Mouse (Mus musculus): Measurements from ENCODE around the gene Tram2. TPM values are rescaled to one million over a fixed set of nuclear protein-coding genes. Genes with fewer than 3 reads are reported as not detected.

The Tram2 gene
- polyA plus RNA-seq, 1 experiment from 2014 or later = 10.6 TPM

- Histone ChIP-seq H3K4me2 (replicated peaks; ENCODE audit: low read depth, low read length) (no peak overlapping the region), H3K36me3 (ENCODE audit: control insufficient read depth, insufficient read depth, low read length) (no peaks in the 10 kb centered on the region), H3K27me3 (ENCODE audit: control insufficient read depth, insufficient read depth, low read length) (no peaks in the 10 kb centered on the region), H3K9me3 (ENCODE audit: control insufficient read depth, low read depth, low read length) (no peaks in the 10 kb centered on the region), H3K4me3 (ENCODE audit: low read depth, low read length) (no peak overlapping the region), H3K4me1 (ENCODE audit: control insufficient read depth, insufficient read depth, low read length) (no peaks in the 10 kb centered on the region), H3K27ac (ENCODE audit: low read length) (no peak overlapping the region), H3K9ac (replicated peaks; ENCODE audit: low read depth, low read length) (no peak overlapping the region)
- ATAC-seq (ENCODE audit: insufficient number of reproducible peaks, insufficient read depth, low FRiP score, low read depth) = no peak
- WGBS = 82% methylated on average over 5 of the region's 5 CpGs
Observed at GRCm38 (mm10) chr1:21025203-21025602, 53.8 kb downstream of the Tram2 start.

- WGBS = 88% methylated on average over 3 of the region's 3 CpGs
- no peak overlapping the region for H3K4me2 ChIP-seq (replicated peaks; ENCODE audit: low read depth, low read length)
- no peak overlapping the region for H3K27ac ChIP-seq (ENCODE audit: low read length)
- no peak overlapping the region for H3K4me3 ChIP-seq (ENCODE audit: low read depth, low read length)
- H3K36me3 ChIP-seq (ENCODE audit: control insufficient read depth, insufficient read depth, low read length) = no peaks in the 10 kb centered on the region
- H3K9ac ChIP-seq (replicated peaks; ENCODE audit: low read depth, low read length) = no peak overlapping the region
- no peak for ATAC-seq (ENCODE audit: insufficient number of reproducible peaks, insufficient read depth, low FRiP score, low read depth)
- H3K4me1 ChIP-seq (ENCODE audit: control insufficient read depth, insufficient read depth, low read length) = no peaks in the 10 kb centered on the region
- H3K27me3 ChIP-seq (ENCODE audit: control insufficient read depth, insufficient read depth, low read length) = no peaks in the 10 kb centered on the region
- no peaks in the 10 kb centered on the region for H3K9me3 ChIP-seq (ENCODE audit: control insufficient read depth, low read depth, low read length)
Observed at GRCm38 (mm10) chr1:21023101-21023500, 55.9 kb downstream of the Tram2 start.

- Histone ChIP-seq H3K27me3 (ENCODE audit: control insufficient read depth, insufficient read depth, low read length) (no peaks in the 10 kb centered on the region), H3K9ac (replicated peaks; ENCODE audit: low read depth, low read length) (no peak overlapping the region), H3K36me3 (ENCODE audit: control insufficient read depth, insufficient read depth, low read length) (peaks cover 6% of the 10 kb centered on the region; the same call in 1 of the 2 replicates), H3K4me3 (ENCODE audit: low read depth, low read length) (no peak overlapping the region), H3K27ac (ENCODE audit: low read length) (peak overlapping the region; percentile 10; the same call in 1 of the 2 replicates), H3K4me1 (ENCODE audit: control insufficient read depth, insufficient read depth, low read length) (0 out of 2 replicates have a peak, but pooled peaks cover 3% of the 10 kb centered on the region), H3K9me3 (ENCODE audit: control insufficient read depth, low read depth, low read length) (no peaks in the 10 kb centered on the region), H3K4me2 (replicated peaks; ENCODE audit: low read depth, low read length) (no peak overlapping the region)
- peak; percentile 78 for ATAC-seq (ENCODE audit: insufficient number of reproducible peaks, insufficient read depth, low FRiP score, low read depth)
- 49% methylated on average over 8 of the region's 8 CpGs for WGBS
Observed at GRCm38 (mm10) chr1:21014463-21014862, 64.6 kb downstream of the Tram2 start.

GRCm38 (mm10) chr1:21010282-21010800 is 68.7 kb downstream of the Tram2 start:
- Histone ChIP-seq H3K4me1 (ENCODE audit: control insufficient read depth, insufficient read depth, low read length) (0 out of 2 replicates have a peak, but pooled peaks cover 3% of the 10 kb centered on the region), H3K36me3 (ENCODE audit: control insufficient read depth, insufficient read depth, low read length) (peaks cover 14% of the 10 kb centered on the region; the same call in 1 of the 2 replicates), H3K9me3 (ENCODE audit: control insufficient read depth, low read depth, low read length) (no peaks in the 10 kb centered on the region), H3K9ac (replicated peaks; ENCODE audit: low read depth, low read length) (no peak overlapping the region), H3K27ac (ENCODE audit: low read length) (no peak overlapping the region), H3K27me3 (ENCODE audit: control insufficient read depth, insufficient read depth, low read length) (no peaks in the 10 kb centered on the region), H3K4me2 (replicated peaks; ENCODE audit: low read depth, low read length) (no peak overlapping the region), H3K4me3 (ENCODE audit: low read depth, low read length) (no peak overlapping the region)
- WGBS = 69% methylated on average over 6 of the region's 6 CpGs
- no peak; the same call in 1 of the 2 replicates for ATAC-seq (ENCODE audit: insufficient number of reproducible peaks, insufficient read depth, low FRiP score, low read depth)

GRCm38 (mm10) chr1:21008891-21009290 is 70.1 kb downstream of the Tram2 start:
- no peak overlapping the region for H3K9ac ChIP-seq (replicated peaks; ENCODE audit: low read depth, low read length)
- 68% methylated on average over 4 of the region's 4 CpGs for WGBS
- peaks cover 14% of the 10 kb centered on the region; the same call in 1 of the 2 replicates for H3K36me3 ChIP-seq (ENCODE audit: control insufficient read depth, insufficient read depth, low read length)
- H3K4me2 ChIP-seq (replicated peaks; ENCODE audit: low read depth, low read length) = no peak overlapping the region
- no peaks in the 10 kb centered on the region for H3K9me3 ChIP-seq (ENCODE audit: control insufficient read depth, low read depth, low read length)
- H3K4me1 ChIP-seq (ENCODE audit: control insufficient read depth, insufficient read depth, low read length) = no peaks in the 10 kb centered on the region
- no peak overlapping the region for H3K4me3 ChIP-seq (ENCODE audit: low read depth, low read length)
- H3K27me3 ChIP-seq (ENCODE audit: control insufficient read depth, insufficient read depth, low read length) = no peaks in the 10 kb centered on the region
- ATAC-seq (ENCODE audit: insufficient number of reproducible peaks, insufficient read depth, low FRiP score, low read depth) = no peak
- H3K27ac ChIP-seq (ENCODE audit: low read length) = no peak overlapping the region

- 71% methylated on average over 7 of the region's 7 CpGs for WGBS
- H3K36me3 ChIP-seq (ENCODE audit: control insufficient read depth, insufficient read depth, low read length) = peaks cover 14% of the 10 kb centered on the region; the same call in 1 of the 2 replicates
- H3K4me1 ChIP-seq (ENCODE audit: control insufficient read depth, insufficient read depth, low read length) = no peaks in the 10 kb centered on the region
- no peak overlapping the region for H3K4me3 ChIP-seq (ENCODE audit: low read depth, low read length)
- no peaks in the 10 kb centered on the region for H3K9me3 ChIP-seq (ENCODE audit: control insufficient read depth, low read depth, low read length)
- H3K4me2 ChIP-seq (replicated peaks; ENCODE audit: low read depth, low read length) = no peak overlapping the region
- no peak overlapping the region for H3K9ac ChIP-seq (replicated peaks; ENCODE audit: low read depth, low read length)
- H3K27me3 ChIP-seq (ENCODE audit: control insufficient read depth, insufficient read depth, low read length) = no peaks in the 10 kb centered on the region
- ATAC-seq (ENCODE audit: insufficient number of reproducible peaks, insufficient read depth, low FRiP score, low read depth) = 0 out of 2 replicates have a peak, but pooled peaks have one; percentile 24
- no peak overlapping the region for H3K27ac ChIP-seq (ENCODE audit: low read length)
Observed at GRCm38 (mm10) chr1:21007941-21008701, 70.9 kb downstream of the Tram2 start.

GRCm38 (mm10) chr1:21006775-21007174 is 72.3 kb downstream of the Tram2 start:
- no peak overlapping the region for H3K27ac ChIP-seq (ENCODE audit: low read length)
- peaks cover 17% of the 10 kb centered on the region; the same call in 1 of the 2 replicates for H3K36me3 ChIP-seq (ENCODE audit: control insufficient read depth, insufficient read depth, low read length)
- no peak overlapping the region for H3K9ac ChIP-seq (replicated peaks; ENCODE audit: low read depth, low read length)
- no peaks in the 10 kb centered on the region for H3K27me3 ChIP-seq (ENCODE audit: control insufficient read depth, insufficient read depth, low read length)
- H3K9me3 ChIP-seq (ENCODE audit: control insufficient read depth, low read depth, low read length) = no peaks in the 10 kb centered on the region
- ATAC-seq (ENCODE audit: insufficient number of reproducible peaks, insufficient read depth, low FRiP score, low read depth) = no peak
- H3K4me2 ChIP-seq (replicated peaks; ENCODE audit: low read depth, low read length) = no peak overlapping the region
- H3K4me3 ChIP-seq (ENCODE audit: low read depth, low read length) = no peak overlapping the region
- no peaks in the 10 kb centered on the region for H3K4me1 ChIP-seq (ENCODE audit: control insufficient read depth, insufficient read depth, low read length)
- WGBS = 80% methylated on average over 5 of the region's 5 CpGs

- 83% methylated on average over 8 of the region's 8 CpGs for WGBS
- H3K27me3 ChIP-seq (ENCODE audit: control insufficient read depth, insufficient read depth, low read length) = no peaks in the 10 kb centered on the region
- peaks cover 22% of the 10 kb centered on the region; the same call in 1 of the 2 replicates for H3K36me3 ChIP-seq (ENCODE audit: control insufficient read depth, insufficient read depth, low read length)
- H3K4me2 ChIP-seq (replicated peaks; ENCODE audit: low read depth, low read length) = no peak overlapping the region
- no peak overlapping the region for H3K9ac ChIP-seq (replicated peaks; ENCODE audit: low read depth, low read length)
- H3K27ac ChIP-seq (ENCODE audit: low read length) = no peak overlapping the region
- no peaks in the 10 kb centered on the region for H3K4me1 ChIP-seq (ENCODE audit: control insufficient read depth, insufficient read depth, low read length)
- ATAC-seq (ENCODE audit: insufficient number of reproducible peaks, insufficient read depth, low FRiP score, low read depth) = no peak
- H3K9me3 ChIP-seq (ENCODE audit: control insufficient read depth, low read depth, low read length) = no peaks in the 10 kb centered on the region
- H3K4me3 ChIP-seq (ENCODE audit: low read depth, low read length) = no peak overlapping the region
Observed at GRCm38 (mm10) chr1:21004596-21004995, 74.4 kb downstream of the Tram2 start.

Data from stomach, embryonic 14.5 days (tissue).